Mouse (Mus musculus) gastrocnemius, postnatal 25 days (tissue): ENCODE results near the gene 1700025G04Rik. TPM values are rescaled to one million over a fixed set of nuclear protein-coding genes. Genes with fewer than 3 reads are reported as not detected.

Source experiments
- DNase-seq: peaks from one replicate; pipeline ENCODE4 v3.0.0; 2022
- total RNA-seq, 2 experiments: library from RNA; stranded (reverse); gene quantifications; 1 replicate in 1 of 2; 2 replicates in 1 of 2; pipeline ENCODE4 v1.2.3; 2021

The 1700025G04Rik gene
- total RNA-seq, 2 experiments from 2014 or later, result 61.5 to 64.0 TPM

GRCm38 (mm10) chr1:151961204-151961603, 128.7 kb downstream of the 1700025G04Rik start:
- peak; percentile 30 for DNase-seq

- no peak for DNase-seq
Measured at GRCm38 (mm10) chr1:151959010-151959409, 130.9 kb downstream of the 1700025G04Rik start.

- no peak for DNase-seq
Measured at GRCm38 (mm10) chr1:151958442-151958841, 131.5 kb downstream of the 1700025G04Rik start.

DNA sequence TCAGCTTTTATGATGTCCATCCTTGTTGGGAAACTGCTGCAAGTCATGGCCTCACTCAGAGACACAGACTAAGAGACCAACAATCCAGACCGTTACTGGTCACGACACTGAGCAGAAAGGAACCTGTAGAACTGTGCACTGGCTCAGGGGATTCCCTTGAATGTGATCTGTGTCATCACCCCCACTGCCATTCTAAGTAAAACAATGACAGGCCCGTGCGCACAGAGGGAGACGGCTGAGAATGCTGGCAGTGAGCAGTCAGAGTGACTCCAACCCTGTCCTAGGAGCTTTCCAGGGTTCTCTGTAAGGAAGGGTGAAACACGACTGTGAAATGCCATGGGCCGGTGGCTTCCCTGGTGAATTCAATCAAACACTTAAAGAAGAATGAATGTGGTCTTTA, 132.3 kb downstream of the 1700025G04Rik start:
- no peak for DNase-seq

DNA sequence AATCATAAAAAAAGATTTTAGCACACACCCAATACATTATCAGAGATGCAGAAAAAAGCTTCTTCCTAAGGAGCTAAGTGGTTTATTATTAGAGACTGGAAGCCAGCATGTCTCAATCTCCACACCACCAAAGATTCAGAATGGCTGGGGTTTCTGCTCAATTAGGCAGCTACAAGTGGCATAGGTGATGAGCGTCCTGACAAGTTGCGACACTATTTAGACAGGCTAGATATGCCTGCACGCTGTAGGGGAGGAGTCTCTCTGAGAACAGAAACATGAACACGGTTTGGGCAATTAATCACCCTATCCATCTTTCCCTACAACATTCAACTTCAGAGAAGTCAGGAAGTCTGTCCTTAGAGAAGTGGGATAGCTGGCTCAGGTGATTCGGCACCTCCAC, 134.1 kb downstream of the 1700025G04Rik start:
- DNase-seq, result no peak

GRCm38 (mm10) chr1:151953563-151953962, 136.4 kb downstream of the 1700025G04Rik start:
- peak; percentile 82 for DNase-seq

DNA sequence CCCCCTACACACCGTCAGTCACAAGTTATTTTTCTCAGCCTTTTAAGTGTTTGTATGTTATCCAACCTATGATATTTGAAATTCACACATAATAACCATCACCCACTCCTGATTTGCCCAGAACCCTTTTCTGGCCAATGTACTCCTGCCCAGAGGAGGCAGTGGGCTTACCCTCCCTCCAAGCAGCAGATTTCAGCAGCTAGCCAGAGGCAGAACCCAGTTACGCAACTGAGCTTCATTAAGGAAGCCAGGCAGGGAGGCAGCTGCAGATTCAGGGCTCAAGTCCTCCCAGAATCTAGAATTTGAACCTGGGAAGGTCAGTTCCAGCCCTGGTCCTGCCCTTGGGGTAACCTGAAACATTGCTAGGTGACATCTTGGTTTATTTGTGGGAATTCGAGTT, 141.9 kb downstream of the 1700025G04Rik start:
- peak; percentile 26 for DNase-seq

DNA sequence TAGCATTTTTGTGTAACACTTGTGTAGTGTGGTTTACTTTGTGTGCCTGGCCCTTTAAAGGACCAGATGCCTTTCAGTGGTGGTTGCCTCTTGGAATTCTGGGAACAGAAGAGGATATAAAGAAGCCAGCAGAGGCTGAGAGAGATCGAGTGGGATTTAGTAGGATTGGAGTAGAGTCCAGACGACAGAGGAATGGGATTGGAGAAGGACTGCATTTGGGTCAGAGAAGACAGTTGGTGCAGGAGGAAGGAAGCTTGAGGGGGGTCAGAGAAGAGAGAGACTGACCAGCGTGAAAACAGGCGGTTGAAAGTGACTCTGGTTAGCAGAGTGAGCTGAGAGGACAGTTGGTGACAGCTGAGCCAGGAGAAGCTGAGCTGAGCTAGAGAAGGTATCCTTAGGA, 142.4 kb downstream of the 1700025G04Rik start:
- no peak for DNase-seq

- DNase-seq, result no peak
Measured at GRCm38 (mm10) chr1:151944457-151945223, 145.3 kb downstream of the 1700025G04Rik start.

- no peak for DNase-seq
Measured at GRCm38 (mm10) chr1:151943681-151944237, 146.2 kb downstream of the 1700025G04Rik start.

GRCm38 (mm10) chr1:151942972-151943654, 146.8 kb downstream of the 1700025G04Rik start:
- no peak for DNase-seq

DNA sequence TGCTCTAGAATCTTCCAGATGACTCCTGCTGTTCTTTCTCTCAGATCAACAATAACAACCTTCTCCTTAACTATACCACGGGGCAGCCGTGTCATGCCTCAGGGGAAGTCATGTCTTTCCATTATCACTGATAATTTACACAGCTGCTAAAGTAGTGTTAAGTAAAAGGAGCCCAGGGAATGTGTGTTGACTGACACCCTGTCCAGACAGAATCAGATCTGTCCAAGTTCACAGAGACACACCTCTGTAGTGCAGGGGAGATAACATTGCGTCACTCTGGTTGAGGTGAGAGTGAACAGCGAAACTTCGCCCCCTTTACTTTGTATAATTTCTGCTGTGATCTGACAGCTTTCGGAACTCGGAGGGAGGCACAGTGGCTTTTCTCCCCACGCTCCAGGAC, 149.9 kb downstream of the 1700025G04Rik start:
- no peak for DNase-seq

DNA sequence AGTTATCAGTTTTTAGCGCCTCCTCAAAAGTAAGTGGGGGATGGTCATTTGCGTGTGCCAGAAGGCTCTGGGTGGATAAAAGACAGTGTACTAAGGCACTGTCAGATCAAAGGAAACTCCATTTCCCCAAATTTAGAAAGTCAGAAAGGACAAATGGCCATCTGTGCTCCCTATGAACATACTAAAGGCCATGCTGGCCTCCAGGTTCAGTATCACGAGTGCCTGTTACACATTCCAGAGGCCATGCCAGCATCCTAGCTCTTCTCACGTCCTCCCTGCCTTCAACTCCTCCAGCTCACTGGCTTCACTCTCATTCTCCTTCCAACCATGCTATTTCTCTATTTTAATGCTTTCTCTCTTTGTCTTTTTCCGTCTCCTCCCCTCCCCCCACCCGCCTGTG, 150.4 kb downstream of the 1700025G04Rik start:
- DNase-seq, result no peak

DNA sequence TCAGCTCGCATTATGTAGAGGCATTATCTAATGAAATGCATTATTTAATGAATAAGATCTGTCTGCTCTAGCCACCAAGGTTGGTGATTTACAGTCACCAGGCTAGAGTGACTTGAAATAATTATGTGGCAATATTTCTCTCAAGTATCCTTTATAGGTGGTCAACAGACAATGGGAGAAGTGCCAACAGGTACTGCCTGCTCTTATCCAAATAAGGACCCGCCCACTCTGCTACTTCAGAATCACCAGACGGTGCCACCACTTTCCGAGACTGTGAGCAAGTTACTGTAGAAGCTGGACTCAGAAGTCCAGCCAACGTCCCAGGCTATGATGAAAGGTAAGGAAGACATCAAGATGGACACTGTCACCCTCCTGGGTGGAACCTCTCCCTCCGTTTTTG, 156.3 kb downstream of the 1700025G04Rik start:
- no peak for DNase-seq

DNA sequence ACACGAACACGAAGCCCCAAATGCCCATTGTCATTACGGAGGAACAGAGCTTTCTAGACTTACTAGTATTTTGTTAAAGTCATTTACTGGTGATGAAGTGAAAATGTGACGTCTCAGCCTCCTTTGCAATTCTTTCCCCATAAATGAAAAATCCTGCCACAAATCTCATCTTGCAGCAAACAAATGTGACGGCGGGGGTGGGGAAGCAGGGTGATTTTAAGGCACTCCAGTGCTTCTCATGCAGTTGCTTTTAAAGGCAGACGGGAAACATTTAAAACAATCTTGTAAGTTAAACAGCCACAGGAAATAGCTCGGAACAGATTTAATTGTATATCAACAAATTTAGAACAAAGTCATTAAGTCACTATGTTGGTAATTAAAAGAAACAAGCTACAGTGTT, 163.1 kb downstream of the 1700025G04Rik start:
- no peak for DNase-seq

DNA sequence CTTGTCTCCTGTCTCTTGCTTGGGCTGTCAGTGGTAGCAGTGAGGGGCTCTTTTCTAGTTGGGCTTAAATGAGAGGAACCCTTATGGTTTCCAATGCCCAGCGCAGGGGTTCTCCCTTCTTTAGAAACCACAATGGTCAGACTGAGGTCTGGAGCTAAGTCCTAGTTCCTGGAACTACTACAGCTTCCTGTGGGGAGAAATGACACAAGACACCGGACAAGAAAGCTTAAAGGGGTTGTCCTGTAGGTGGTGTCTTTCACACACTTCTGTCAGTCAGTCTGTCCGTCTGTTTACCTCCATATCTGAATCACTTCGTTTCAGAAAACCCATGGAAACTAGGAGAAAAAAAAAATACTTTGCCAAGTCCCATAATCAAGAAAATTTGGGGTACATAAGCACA, 163.8 kb downstream of the 1700025G04Rik start:
- DNase-seq, result no peak

GRCm38 (mm10) chr1:151925738-151926137, 164.2 kb downstream of the 1700025G04Rik start:
- peak; percentile 19 for DNase-seq

DNA sequence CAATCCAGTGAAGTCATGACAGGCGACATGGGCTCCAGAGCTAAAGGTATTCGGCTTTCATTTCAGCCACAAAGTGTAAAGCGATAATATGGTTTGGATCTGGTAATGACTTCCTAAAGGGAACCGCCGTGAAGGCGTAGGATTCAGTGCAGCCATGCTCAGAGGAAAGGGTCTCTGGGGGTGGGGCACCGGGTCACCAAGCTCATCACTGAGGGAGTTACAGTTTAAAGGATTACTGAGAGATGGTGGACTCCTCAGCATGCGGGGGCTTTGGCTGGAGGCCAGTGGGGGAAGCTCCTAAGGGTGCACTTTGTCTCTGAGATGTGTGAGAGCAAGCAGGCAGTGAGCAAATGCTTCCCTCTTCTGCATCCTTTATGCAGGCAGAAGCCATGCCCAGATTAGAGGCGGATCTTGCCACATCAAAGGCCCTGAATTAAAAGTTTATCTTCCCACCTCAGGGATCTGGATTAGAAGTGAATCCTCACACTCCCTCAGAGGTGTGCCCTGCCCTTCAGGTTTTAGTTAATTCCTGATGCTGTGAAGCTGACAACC, 171.0 kb downstream of the 1700025G04Rik start:
- no peak for DNase-seq

- no peak for DNase-seq
Measured at GRCm38 (mm10) chr1:151917736-151918135, 172.2 kb downstream of the 1700025G04Rik start.

GRCm38 (mm10) chr1:151914494-151914893, 175.4 kb downstream of the 1700025G04Rik start:
- no peak for DNase-seq

DNA sequence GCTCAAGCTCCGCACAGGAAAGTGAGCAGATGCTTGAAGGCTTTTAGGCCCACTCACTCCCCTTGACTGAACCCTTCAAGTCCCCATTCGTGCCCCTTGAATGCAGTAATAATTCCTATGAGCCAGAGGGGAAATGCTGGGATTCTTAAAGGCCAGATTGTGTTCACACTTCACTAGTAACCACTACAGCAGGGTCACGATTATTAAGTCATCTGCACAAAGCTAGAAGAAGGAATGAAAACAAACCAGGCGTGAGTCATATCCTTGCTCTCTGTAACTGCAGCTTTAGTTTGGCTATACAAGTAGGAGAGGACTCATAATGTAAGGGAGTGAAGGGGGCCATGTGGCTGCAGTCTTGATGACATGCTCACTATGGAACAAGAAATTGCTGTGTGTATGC, 182.9 kb downstream of the 1700025G04Rik start:
- DNase-seq, result no peak

DNA sequence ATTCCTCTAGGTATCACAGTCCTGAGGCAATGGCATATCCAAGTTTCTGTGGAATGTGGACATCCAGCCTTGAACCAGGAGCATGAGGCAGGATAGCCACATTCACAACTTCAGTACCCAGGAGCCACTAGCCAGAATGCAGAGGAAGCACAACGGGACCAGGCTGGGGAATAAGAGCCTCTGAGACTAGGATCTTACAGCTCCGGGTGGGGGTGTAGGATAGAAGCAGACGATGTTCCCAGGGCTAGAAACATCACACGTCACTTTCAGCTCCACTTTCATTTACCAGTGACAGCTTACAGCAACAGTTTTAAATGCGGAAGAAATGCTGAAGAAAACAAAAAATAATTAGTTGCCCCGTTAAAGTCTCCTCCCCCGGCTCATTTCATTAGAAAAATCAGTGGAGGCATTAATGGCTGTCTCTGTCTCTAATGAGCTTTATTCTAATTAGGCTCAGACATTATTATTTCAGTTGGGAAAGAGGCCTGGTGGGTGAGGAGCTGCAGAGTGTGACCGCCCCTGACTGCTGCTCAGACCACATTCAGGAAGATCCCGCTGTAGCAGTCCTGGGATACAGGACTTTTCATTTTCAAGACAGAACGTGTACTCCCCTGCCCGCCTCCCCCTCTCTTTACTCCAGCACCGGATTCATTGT, 189.1 kb downstream of the 1700025G04Rik start:
- no peak for DNase-seq

GRCm38 (mm10) chr1:151899964-151900363, 190.0 kb downstream of the 1700025G04Rik start:
- DNase-seq, result no peak
